Mouse (Mus musculus) ovary, postnatal 36 days (tissue): ENCODE measurements around the gene Rhox12.
A peak's percentile ranks its signal among the peaks of the same experiment; 100 is the strongest.

ENCODE experiments used
- DNase-seq: peaks from one replicate; pipeline ENCODE4 v3.0.0; 2022; ENCODE audit warnings: low spot score, mixed read lengths

Gene Rhox12

GRCm38 (mm10) chrX:38110807-38111206, at the start of gene Rhox12:
Gene Rhox12, minus strand, starts transcription at chrX:38110907.
- DNase-seq = no peak

- DNase-seq = no peak
These were observed 48.4 kb upstream of the Rhox12 start for GRCm38 (mm10) chrX:38159097-38159496.

DNA sequence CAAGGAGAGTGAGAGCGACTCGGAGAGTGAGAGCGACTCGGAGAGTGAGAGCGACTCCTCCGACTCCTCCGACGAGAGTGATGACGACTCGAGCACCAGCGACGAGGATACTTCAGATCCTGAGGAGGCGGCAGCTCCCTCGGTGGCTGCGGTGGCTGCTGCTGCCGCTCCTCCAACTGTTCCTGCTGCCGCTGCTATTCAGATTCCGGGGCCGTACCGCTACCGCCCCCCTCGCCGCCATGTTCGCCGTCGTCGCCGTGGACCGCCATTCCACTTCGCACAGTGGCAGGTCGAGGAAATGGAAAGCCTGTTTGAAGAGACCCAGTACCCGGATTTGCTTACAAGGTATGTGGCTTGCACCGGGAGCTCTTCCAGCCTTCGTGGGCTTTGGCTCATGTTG, 10.8 kb upstream of the Rhox12 start:
- no peak for DNase-seq

- no peak for DNase-seq
These were observed 10.3 kb upstream of the Rhox12 start, which contains the start of gene Rhox13 for GRCm38 (mm10) chrX:38120982-38121381. Gene Rhox13, plus strand, starts transcription at chrX:38121219.

DNA sequence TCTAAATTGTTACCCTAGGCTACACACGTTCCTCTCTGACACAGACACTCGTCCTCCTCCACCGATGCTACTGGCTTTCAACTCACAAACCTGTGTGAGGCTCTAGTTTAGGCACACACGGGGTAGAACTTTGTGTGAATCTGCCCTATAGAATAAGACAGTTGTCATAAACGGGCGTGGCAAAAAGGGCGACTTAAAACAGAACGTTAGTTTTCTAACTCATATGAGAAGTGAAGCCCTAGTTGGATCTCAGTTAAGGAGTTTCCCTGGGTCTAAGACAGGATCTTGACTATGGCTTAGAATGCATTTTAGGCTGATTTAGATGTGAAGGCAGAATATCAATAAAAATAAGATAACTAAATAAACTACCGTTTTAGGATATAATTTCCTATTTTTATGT, 25.7 kb downstream of the Rhox12 start, which contains the start of gene Rhox11:
TSS of gene Rhox11 (minus strand) at position 101 of the 400 bp plus-strand sequence.
- DNase-seq = no peak

GRCm38 (mm10) chrX:38084226-38084625, 26.5 kb downstream of the Rhox12 start:
- peak; percentile 45 for DNase-seq

- no peak for DNase-seq
These were observed 44.5 kb downstream of the Rhox12 start, which contains the start of gene Rhox10 for GRCm38 (mm10) chrX:38066175-38066574. Gene Rhox10, plus strand, starts transcription at chrX:38066475.

DNA sequence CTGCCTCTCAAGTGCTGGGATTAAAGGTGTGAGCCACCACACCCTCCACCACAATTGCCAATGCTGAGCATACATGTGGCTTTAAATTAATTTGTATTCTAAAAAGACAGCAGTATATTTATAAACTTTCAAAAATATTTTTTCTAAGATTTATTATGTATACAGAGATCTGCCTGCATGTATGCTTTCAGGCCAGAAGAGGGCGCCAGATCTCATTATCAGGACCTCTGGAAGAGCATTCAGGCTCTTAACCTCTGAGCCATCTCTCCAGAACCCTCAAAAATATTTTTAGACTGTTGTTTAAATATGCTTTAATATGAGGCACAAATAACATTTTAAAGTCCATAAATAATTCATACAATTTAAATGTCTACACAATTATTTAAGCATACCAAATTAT, 49.2 kb downstream of the Rhox12 start:
- no peak for DNase-seq
